Mouse (Mus musculus): ENCODE results near the gene Itpr2. TPM values are rescaled to one million over a fixed set of nuclear protein-coding genes. Genes with fewer than 3 reads are reported as not detected.
A peak's percentile ranks its signal among the peaks of the same experiment; 100 is the strongest.

The Itpr2 gene
- polyA plus RNA-seq, 1 experiment from 2014 or later: 14.4 TPM

- Histone ChIP-seq H3K4me2 (ENCODE audit: low read depth, low read length) (peak overlapping the region; percentile 21; the same call in 1 of the 2 replicates), H3K27ac (ENCODE audit: low read length) (0 out of 2 replicates have a peak overlapping the region, but pooled peaks have one; percentile 30), H3K9ac (ENCODE audit: low read length) (no peak overlapping the region), H3K27me3 (ENCODE audit: control insufficient read depth, insufficient read depth, low read depth, low read length) (no peaks in the 10 kb centered on the region), H3K9me3 (ENCODE audit: control insufficient read depth, low read length) (no peaks in the 10 kb centered on the region), H3K4me3 (ENCODE audit: low read length) (no peak overlapping the region), H3K4me1 (replicated peaks; ENCODE audit: control insufficient read depth, insufficient read depth, low read length) (peaks cover 5% of the 10 kb centered on the region; the same call in 1 of the 2 replicates), H3K36me3 (ENCODE audit: control insufficient read depth, insufficient read depth, low read length) (no peaks in the 10 kb centered on the region)
- 33% methylated on average over 23 of the region's 23 CpGs for WGBS
- ATAC-seq (ENCODE audit: low read depth): peak; percentile 60
These were observed 280.4 kb downstream of the Itpr2 start for GRCm38 (mm10) chr6:146221371-146222336.

- ATAC-seq (ENCODE audit: low read depth): no peak
- no peaks in the 10 kb centered on the region for H3K9me3 ChIP-seq (ENCODE audit: control insufficient read depth, low read length)
- H3K4me2 ChIP-seq (ENCODE audit: low read depth, low read length): no peak overlapping the region
- H3K9ac ChIP-seq (ENCODE audit: low read length): no peak overlapping the region
- no peak overlapping the region for H3K27ac ChIP-seq (ENCODE audit: low read length)
- no peaks in the 10 kb centered on the region for H3K27me3 ChIP-seq (ENCODE audit: control insufficient read depth, insufficient read depth, low read depth, low read length)
- no peak overlapping the region for H3K4me3 ChIP-seq (ENCODE audit: low read length)
- WGBS: 65% methylated on average over 5 of the region's 5 CpGs
- peaks cover 5% of the 10 kb centered on the region; the same call in 1 of the 2 replicates for H3K4me1 ChIP-seq (replicated peaks; ENCODE audit: control insufficient read depth, insufficient read depth, low read length)
- no peaks in the 10 kb centered on the region for H3K36me3 ChIP-seq (ENCODE audit: control insufficient read depth, insufficient read depth, low read length)
These were observed 282.0 kb downstream of the Itpr2 start for GRCm38 (mm10) chr6:146220071-146220470.

- ATAC-seq (ENCODE audit: low read depth): no peak
- no peak overlapping the region for H3K4me3 ChIP-seq (ENCODE audit: low read length)
- WGBS: 87% methylated on average over 12 of the region's 12 CpGs
These were observed 282.5 kb downstream of the Itpr2 start for GRCm38 (mm10) chr6:146219534-146219933.

GRCm38 (mm10) chr6:146215302-146215701 lies 286.7 kb downstream of the Itpr2 start:
- Histone ChIP-seq H3K36me3 (ENCODE audit: control insufficient read depth, insufficient read depth, low read length) (no peaks in the 10 kb centered on the region), H3K27ac (ENCODE audit: low read length) (no peak overlapping the region), H3K4me2 (ENCODE audit: low read depth, low read length) (no peak overlapping the region), H3K27me3 (ENCODE audit: control insufficient read depth, insufficient read depth, low read depth, low read length) (no peaks in the 10 kb centered on the region), H3K9ac (ENCODE audit: low read length) (no peak overlapping the region), H3K9me3 (ENCODE audit: control insufficient read depth, low read length) (no peaks in the 10 kb centered on the region), H3K4me3 (ENCODE audit: low read length) (no peak overlapping the region), H3K4me1 (replicated peaks; ENCODE audit: control insufficient read depth, insufficient read depth, low read length) (no peaks in the 10 kb centered on the region)
- no peak for ATAC-seq (ENCODE audit: low read depth)
- 70% methylated on average over 2 of the region's 2 CpGs for WGBS

More at GRCm38 (mm10) chr6:146219534-146219933, 282.5 kb downstream of the Itpr2 start:
- no peaks in the 10 kb centered on the region for H3K9me3 ChIP-seq (ENCODE audit: control insufficient read depth, low read length)
- H3K36me3 ChIP-seq (ENCODE audit: control insufficient read depth, insufficient read depth, low read length): no peaks in the 10 kb centered on the region
- peaks cover 5% of the 10 kb centered on the region; the same call in 1 of the 2 replicates for H3K4me1 ChIP-seq (replicated peaks; ENCODE audit: control insufficient read depth, insufficient read depth, low read length)
- no peak overlapping the region for H3K4me2 ChIP-seq (ENCODE audit: low read depth, low read length)
- no peaks in the 10 kb centered on the region for H3K27me3 ChIP-seq (ENCODE audit: control insufficient read depth, insufficient read depth, low read depth, low read length)
- no peak overlapping the region for H3K9ac ChIP-seq (ENCODE audit: low read length)
- no peak overlapping the region for H3K27ac ChIP-seq (ENCODE audit: low read length)

- no peak overlapping the region for H3K9ac ChIP-seq (ENCODE audit: low read length)
- no peak overlapping the region for H3K27ac ChIP-seq (ENCODE audit: low read length)
- 93% methylated on average over 3 of the region's 3 CpGs for WGBS
- no peaks in the 10 kb centered on the region for H3K27me3 ChIP-seq (ENCODE audit: control insufficient read depth, insufficient read depth, low read depth, low read length)
- H3K36me3 ChIP-seq (ENCODE audit: control insufficient read depth, insufficient read depth, low read length): no peaks in the 10 kb centered on the region
- ATAC-seq (ENCODE audit: low read depth): no peak
- H3K4me3 ChIP-seq (ENCODE audit: low read length): no peak overlapping the region
- H3K4me2 ChIP-seq (ENCODE audit: low read depth, low read length): no peak overlapping the region
- no peaks in the 10 kb centered on the region for H3K9me3 ChIP-seq (ENCODE audit: control insufficient read depth, low read length)
- no peaks in the 10 kb centered on the region for H3K4me1 ChIP-seq (replicated peaks; ENCODE audit: control insufficient read depth, insufficient read depth, low read length)
These were observed 289.7 kb downstream of the Itpr2 start for GRCm38 (mm10) chr6:146212339-146212738.

GRCm38 (mm10) chr6:146211233-146211632 lies 290.8 kb downstream of the Itpr2 start:
- Histone ChIP-seq H3K4me3 (ENCODE audit: low read length) (no peak overlapping the region), H3K9me3 (ENCODE audit: control insufficient read depth, low read length) (no peaks in the 10 kb centered on the region), H3K27ac (ENCODE audit: low read length) (no peak overlapping the region), H3K4me2 (ENCODE audit: low read depth, low read length) (no peak overlapping the region), H3K36me3 (ENCODE audit: control insufficient read depth, insufficient read depth, low read length) (no peaks in the 10 kb centered on the region), H3K9ac (ENCODE audit: low read length) (no peak overlapping the region), H3K27me3 (ENCODE audit: control insufficient read depth, insufficient read depth, low read depth, low read length) (no peaks in the 10 kb centered on the region), H3K4me1 (replicated peaks; ENCODE audit: control insufficient read depth, insufficient read depth, low read length) (no peaks in the 10 kb centered on the region)
- 77% methylated on average over 6 of the region's 6 CpGs for WGBS
- no peak for ATAC-seq (ENCODE audit: low read depth)

DNA sequence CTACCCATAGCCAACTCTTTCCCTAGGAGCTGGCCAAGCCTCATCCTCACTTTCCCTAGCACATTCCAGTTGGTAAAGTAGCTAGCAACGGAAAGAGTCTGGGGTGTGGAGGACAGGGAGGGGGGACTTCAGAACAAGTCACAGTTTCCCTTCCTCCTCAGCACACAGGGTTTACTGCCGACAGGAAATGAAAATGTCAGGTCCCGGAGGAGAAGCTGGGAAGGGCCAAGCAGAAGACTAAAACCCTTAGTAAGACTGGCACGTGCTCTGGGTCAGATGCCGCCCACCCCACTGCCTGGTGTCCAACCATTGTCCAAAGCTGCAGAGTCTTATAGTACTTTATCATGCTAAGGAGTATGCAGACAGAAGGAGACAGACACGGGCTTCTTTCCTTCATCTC lies 293.0 kb downstream of the Itpr2 start:
- Histone ChIP-seq H3K27me3 (ENCODE audit: control insufficient read depth, insufficient read depth, low read depth, low read length) (no peaks in the 10 kb centered on the region), H3K9me3 (ENCODE audit: control insufficient read depth, low read length) (no peaks in the 10 kb centered on the region), H3K4me1 (replicated peaks; ENCODE audit: control insufficient read depth, insufficient read depth, low read length) (no peaks in the 10 kb centered on the region), H3K27ac (ENCODE audit: low read length) (no peak overlapping the region), H3K4me2 (ENCODE audit: low read depth, low read length) (no peak overlapping the region), H3K36me3 (ENCODE audit: control insufficient read depth, insufficient read depth, low read length) (no peaks in the 10 kb centered on the region), H3K4me3 (ENCODE audit: low read length) (no peak overlapping the region), H3K9ac (ENCODE audit: low read length) (no peak overlapping the region)
- 53% methylated on average over 6 of the region's 6 CpGs for WGBS
- peak; percentile 20; the same call in 1 of the 2 replicates for ATAC-seq (ENCODE audit: low read depth)

DNA sequence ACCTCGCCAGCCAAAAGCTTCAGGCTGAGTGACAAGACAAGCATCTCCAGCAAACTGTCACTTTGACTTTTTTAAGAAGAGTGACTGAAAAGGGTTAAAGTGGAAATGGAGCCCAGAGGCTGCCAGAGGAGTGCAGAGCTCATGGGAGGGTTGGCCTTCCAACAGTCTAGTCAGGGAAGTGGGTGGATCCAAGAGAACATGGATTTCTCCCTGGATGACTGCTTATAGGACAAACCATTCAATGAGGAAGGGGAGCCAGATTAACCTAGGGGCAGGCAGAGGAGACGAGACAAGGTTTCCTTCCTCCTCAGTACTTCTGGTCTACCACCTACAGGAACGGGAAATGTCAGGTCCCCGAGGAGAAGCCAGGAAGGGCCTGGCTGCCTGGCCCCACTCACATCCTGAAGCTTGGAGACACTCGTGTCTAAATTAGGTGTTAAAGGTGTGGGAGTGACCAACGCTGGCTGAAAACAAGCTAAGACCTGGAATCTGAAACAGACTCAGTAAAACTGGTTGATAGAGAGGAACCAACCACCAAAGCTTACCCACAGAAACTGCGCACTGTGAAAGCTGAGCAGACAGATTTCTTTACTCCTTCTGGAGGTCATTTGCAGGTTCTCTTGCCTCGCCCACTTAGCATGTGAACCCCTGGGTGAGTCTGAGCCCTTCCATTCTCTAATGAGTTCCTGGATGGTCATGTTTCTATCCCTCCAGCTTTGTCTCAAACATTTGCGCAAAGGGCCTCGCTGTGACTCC lies 294.6 kb downstream of the Itpr2 start:
- Histone ChIP-seq H3K27ac (ENCODE audit: low read length) (no peak overlapping the region), H3K4me3 (ENCODE audit: low read length) (no peak overlapping the region), H3K9me3 (ENCODE audit: control insufficient read depth, low read length) (no peaks in the 10 kb centered on the region), H3K4me1 (replicated peaks; ENCODE audit: control insufficient read depth, insufficient read depth, low read length) (no peaks in the 10 kb centered on the region), H3K36me3 (ENCODE audit: control insufficient read depth, insufficient read depth, low read length) (no peaks in the 10 kb centered on the region), H3K9ac (ENCODE audit: low read length) (no peak overlapping the region), H3K27me3 (ENCODE audit: control insufficient read depth, insufficient read depth, low read depth, low read length) (no peaks in the 10 kb centered on the region), H3K4me2 (ENCODE audit: low read depth, low read length) (no peak overlapping the region)
- peak; percentile 26; the same call in 1 of the 2 replicates for ATAC-seq (ENCODE audit: low read depth)
- WGBS: 70% methylated on average over 10 of the region's 10 CpGs

DNA sequence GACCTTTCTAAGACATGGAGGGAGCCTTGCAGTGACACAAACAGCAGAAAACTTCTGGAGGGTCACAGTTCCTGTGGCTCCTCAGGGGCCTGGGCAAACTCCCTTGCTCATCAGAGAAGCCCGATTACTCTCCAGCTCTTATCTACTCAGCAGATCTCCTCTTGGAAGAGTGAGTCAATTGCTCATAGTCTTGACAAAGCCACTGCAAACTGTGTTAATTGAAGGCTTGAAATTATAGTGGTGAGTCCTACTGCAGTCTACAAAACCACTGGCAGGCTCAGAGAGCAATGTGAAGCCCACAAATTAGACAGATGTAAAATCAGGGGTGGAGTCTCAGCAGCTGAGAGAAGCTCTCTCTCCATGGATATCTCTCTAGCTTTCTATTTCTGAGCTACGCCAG lies 296.9 kb downstream of the Itpr2 start:
- Histone ChIP-seq H3K27me3 (ENCODE audit: control insufficient read depth, insufficient read depth, low read depth, low read length) (no peaks in the 10 kb centered on the region), H3K4me1 (replicated peaks; ENCODE audit: control insufficient read depth, insufficient read depth, low read length) (no peaks in the 10 kb centered on the region), H3K36me3 (ENCODE audit: control insufficient read depth, insufficient read depth, low read length) (no peaks in the 10 kb centered on the region), H3K4me3 (ENCODE audit: low read length) (no peak overlapping the region), H3K27ac (ENCODE audit: low read length) (no peak overlapping the region), H3K9me3 (ENCODE audit: control insufficient read depth, low read length) (no peaks in the 10 kb centered on the region), H3K4me2 (ENCODE audit: low read depth, low read length) (no peak overlapping the region), H3K9ac (ENCODE audit: low read length) (no peak overlapping the region)
- no peak for ATAC-seq (ENCODE audit: low read depth)
- whole genome bisulfite sequencing: 44% methylated on average over 2 of the region's 2 CpGs

Data from lung, embryonic 16.5 days (tissue).